Mouse (Mus musculus) hindbrain, embryonic 14.5 days (tissue): ENCODE measurements at regions not wholly inside any gene's neighbourhood (a gene's known extent, or its start where the extent isn't known, plus 50 kb on each side); places are given as distances from the start of the nearest gene placed in this dataset.
"Not testable (repeated sequence)": the region's sequence is repeated elsewhere in the genome, so short reads cannot be mapped to it uniquely, and the experiment has no call there.

Experiments used
- ATAC-seq: fragments of 200-750 bp; cut with Nextera tagmentation; 2 replicates; pipeline ENCODE4 v1.8.0; 2017; ENCODE audit warnings: moderate number of reproducible peaks, mild to moderate bottlenecking, moderate TSS enrichment, moderate library complexity; ENCODE audit not compliant: low FRiP score
- DNase-seq: peaks from one replicate; pipeline ENCODE4 v3.0.0-alpha.2; 2015; ENCODE audit warnings: low spot score
- H3K27ac ChIP-seq: fragments of 300-500 bp; sonication (generic); 2 replicates; pipeline ENCODE4 v1.5.1; 2014; ENCODE audit warnings: mild to moderate bottlenecking, moderate library complexity
- H3K27me3 ChIP-seq: fragments of 300-500 bp; sonication (generic); 2 replicates; pipeline ENCODE4 v1.6.1; 2014; ENCODE audit warnings: mild to moderate bottlenecking, low read length, mixed read lengths; ENCODE audit not compliant: control insufficient read depth, insufficient read depth
- H3K36me3 ChIP-seq: fragments of 300-500 bp; sonication (generic); replicated peaks from 2 replicates; pipeline ENCODE4 v1.6.1; 2014; ENCODE audit not compliant: control insufficient read depth, insufficient read depth
- H3K4me1 ChIP-seq: fragments of 300-500 bp; sonication (generic); replicated peaks from 2 replicates; pipeline ENCODE4 v1.6.1; 2014; ENCODE audit warnings: antibody characterized with exemption, low read length, mixed read lengths; ENCODE audit not compliant: control insufficient read depth, insufficient read depth
- H3K4me2 ChIP-seq: fragments of 300-500 bp; sonication (generic); replicated peaks from 2 replicates; pipeline ENCODE4 v1.6.1; 2014; ENCODE audit warnings: mild to moderate bottlenecking, moderate library complexity
- H3K4me3 ChIP-seq: fragments of 300-500 bp; sonication (generic); replicated peaks from 2 replicates; pipeline ENCODE4 v1.5.1; 2014; ENCODE audit warnings: mild to moderate bottlenecking, low read length
- H3K9ac ChIP-seq: fragments of 300-500 bp; sonication (generic); 2 replicates; pipeline ENCODE4 v1.6.1; 2014
- H3K9me3 ChIP-seq: fragments of 300-500 bp; sonication (generic); 2 replicates; pipeline ENCODE4 v1.6.1; 2016; ENCODE audit warnings: low read length; ENCODE audit not compliant: control insufficient read depth
- WGBS: fragments of 180-500 bp; shearing (Covaris S2); extraction: QIAGEN DNeasy Blood & Tissue Kit; methylation state at CpG from one replicate; pipeline ENCODE4 v1.1.7; 2014; 5-methylcytosine and 5-hydroxymethylcytosine counted together

DNA sequence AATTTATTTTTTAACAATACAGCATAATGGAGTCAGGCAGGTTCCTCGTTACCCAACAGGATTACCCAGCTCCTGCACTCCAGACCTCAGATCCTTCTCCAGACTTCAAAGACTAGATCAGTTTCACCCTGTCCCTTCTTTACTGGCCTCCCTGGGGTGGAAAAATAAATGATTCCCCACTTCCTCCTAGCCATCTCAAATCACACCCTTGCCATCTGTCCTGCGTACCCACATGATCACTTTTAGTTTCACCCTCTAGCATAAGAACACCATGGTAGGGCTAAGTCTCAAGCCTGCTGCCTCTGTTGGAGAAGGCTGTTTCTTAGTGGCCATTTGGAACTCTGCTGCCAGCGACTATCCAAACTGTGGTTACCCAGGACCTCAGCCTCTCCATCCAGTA lies 222.0 kb downstream of the Plxna1 start:
- ATAC-seq = no peak
- Histone ChIP-seq H3K4me3 (no peak overlapping the region), H3K9ac (no peak overlapping the region), H3K27ac (no peak overlapping the region), H3K36me3 (no peaks in the 10 kb centered on the region), H3K27me3 (no peaks in the 10 kb centered on the region), H3K9me3 (no peaks in the 10 kb centered on the region), H3K4me1 (no peaks in the 10 kb centered on the region), H3K4me2 (no peak overlapping the region)
- DNase-seq = no peak
- WGBS = 82% methylated on average over 3 of the region's 3 CpGs

DNA sequence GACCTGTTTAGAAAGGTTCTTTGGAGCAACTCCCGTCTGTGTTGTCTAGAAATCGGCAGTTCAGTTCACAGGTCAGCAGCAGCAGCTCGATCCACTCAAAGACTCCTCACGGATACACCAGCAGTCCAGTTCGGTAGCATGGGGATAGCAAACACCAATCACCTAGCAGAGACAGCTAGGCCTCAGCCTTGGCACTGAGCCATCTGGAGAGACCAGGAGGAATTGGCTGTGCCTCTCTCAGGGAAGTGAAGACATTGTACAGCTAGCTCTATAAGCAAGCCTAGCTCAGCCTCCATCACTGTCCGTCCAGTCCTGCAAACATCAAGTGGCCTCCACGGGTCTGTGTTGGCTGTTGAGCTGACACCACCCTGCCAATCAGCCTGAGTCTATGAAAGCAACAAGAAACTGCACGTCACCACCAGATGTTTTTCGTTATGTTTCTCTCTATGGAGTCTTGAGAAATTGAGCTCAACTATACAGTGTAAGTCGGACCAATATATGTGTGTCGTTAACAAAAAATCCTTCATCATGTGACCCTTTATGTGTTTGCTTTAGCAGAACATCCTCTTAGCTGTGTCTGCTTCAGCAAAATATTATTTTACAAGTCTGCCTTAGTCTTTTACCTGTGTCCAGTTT lies 209.3 kb downstream of the Plxna1 start:
- H3K4me1 ChIP-seq = no peaks in the 10 kb centered on the region
- 0 out of 2 replicates have a peak, but pooled peaks cover 3% of the 10 kb centered on the region for H3K9me3 ChIP-seq
- H3K9ac ChIP-seq = no peak overlapping the region
- H3K4me2 ChIP-seq = no peak overlapping the region
- WGBS = 84% methylated on average over 11 of the region's 11 CpGs
- ATAC-seq (no peak), DNase-seq (no peak)
- no peaks in the 10 kb centered on the region for H3K27me3 ChIP-seq
- H3K4me3 ChIP-seq = no peak overlapping the region
- H3K27ac ChIP-seq = no peak overlapping the region
- no peaks in the 10 kb centered on the region for H3K36me3 ChIP-seq

DNA sequence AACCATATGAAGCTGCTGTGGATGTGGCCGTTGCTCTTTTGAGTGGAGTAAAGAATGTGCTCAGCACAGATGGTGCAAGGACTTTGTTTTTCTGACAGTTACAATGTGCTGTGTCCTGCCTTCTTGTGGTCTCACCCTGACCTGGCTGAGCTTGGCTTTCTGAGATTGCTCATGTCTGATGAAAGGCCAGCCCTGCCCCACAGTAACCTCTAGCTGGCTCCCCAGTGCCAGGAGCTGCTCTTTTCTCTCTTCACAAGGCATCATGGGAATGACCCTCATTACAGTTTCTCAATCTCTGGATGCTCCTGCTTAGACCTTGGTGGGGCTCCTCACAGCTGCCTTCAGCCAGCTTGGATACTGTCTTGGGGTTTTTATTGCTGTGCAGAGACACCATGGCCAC lies 204.9 kb downstream of the Plxna1 start:
- ATAC-seq (no peak), DNase-seq (no peak)
- no peak overlapping the region for H3K4me2 ChIP-seq
- H3K27ac ChIP-seq = no peak overlapping the region
- H3K4me1 ChIP-seq = no peaks in the 10 kb centered on the region
- WGBS = 81% methylated on average over 1 of the region's 1 CpGs
- no peak overlapping the region for H3K9ac ChIP-seq
- 0 out of 2 replicates have a peak, but pooled peaks cover 3% of the 10 kb centered on the region for H3K9me3 ChIP-seq
- H3K36me3 ChIP-seq = no peaks in the 10 kb centered on the region
- no peak overlapping the region for H3K4me3 ChIP-seq
- H3K27me3 ChIP-seq = no peaks in the 10 kb centered on the region

DNA sequence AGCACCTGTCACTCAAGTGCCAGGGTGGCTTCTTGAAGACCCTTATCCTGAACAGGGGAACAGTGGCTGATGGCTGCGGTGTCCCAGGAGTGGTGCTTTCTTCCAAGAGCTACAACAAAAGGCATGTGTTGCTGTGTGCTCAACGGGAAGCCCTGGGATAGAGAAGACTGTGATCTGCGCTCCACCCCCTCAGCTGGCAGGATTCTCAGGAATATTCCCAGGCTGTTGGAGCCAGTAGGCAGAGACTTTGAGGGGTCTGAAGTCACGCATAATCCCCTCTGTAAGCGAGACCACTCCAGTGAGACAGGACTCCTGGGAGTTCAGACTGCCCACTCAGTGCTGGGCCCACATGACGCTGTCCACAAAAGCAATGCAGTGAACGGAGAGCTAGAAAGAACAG lies 202.4 kb downstream of the Plxna1 start:
- no peak overlapping the region for H3K4me2 ChIP-seq
- no peak overlapping the region for H3K9ac ChIP-seq
- no peak overlapping the region for H3K27ac ChIP-seq
- DNase-seq = no peak
- H3K36me3 ChIP-seq = no peaks in the 10 kb centered on the region
- H3K4me3 ChIP-seq = no peak overlapping the region
- 33% methylated on average over 7 of the region's 7 CpGs for WGBS
- H3K27me3 ChIP-seq = no peaks in the 10 kb centered on the region
- H3K9me3 ChIP-seq = 0 out of 2 replicates have a peak, but pooled peaks cover 3% of the 10 kb centered on the region
- ATAC-seq = no peak
- no peaks in the 10 kb centered on the region for H3K4me1 ChIP-seq

DNA sequence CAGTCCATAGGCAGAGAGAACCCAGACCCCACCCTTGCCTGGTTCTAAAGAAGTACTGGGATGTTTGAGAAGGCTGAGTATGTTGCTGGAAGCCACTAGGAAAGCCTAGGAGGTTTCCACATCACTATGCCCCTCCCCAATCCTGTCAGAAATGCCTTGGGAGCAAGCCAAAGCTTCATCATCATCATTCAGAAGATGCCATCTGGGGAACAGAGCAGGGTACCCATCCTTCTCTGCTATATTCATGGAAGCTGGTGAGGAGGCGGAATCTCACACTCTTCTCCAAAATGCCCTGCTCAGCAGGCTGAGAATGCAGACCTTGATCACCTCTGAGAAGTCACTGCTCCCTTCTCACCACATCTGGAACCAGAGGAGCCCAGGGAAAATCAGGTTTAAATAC lies 200.7 kb downstream of the Plxna1 start:
- no peak overlapping the region for H3K27ac ChIP-seq
- H3K4me2 ChIP-seq = no peak overlapping the region
- 100% methylated on average over 1 of the region's 1 CpGs for WGBS
- H3K9ac ChIP-seq = no peak overlapping the region
- ATAC-seq (no peak), DNase-seq (no peak)
- no peaks in the 10 kb centered on the region for H3K4me1 ChIP-seq
- H3K27me3 ChIP-seq = no peaks in the 10 kb centered on the region
- peaks cover 4% of the 10 kb centered on the region; the same call in 1 of the 2 replicates for H3K9me3 ChIP-seq
- no peak overlapping the region for H3K4me3 ChIP-seq
- H3K36me3 ChIP-seq = no peaks in the 10 kb centered on the region

DNA sequence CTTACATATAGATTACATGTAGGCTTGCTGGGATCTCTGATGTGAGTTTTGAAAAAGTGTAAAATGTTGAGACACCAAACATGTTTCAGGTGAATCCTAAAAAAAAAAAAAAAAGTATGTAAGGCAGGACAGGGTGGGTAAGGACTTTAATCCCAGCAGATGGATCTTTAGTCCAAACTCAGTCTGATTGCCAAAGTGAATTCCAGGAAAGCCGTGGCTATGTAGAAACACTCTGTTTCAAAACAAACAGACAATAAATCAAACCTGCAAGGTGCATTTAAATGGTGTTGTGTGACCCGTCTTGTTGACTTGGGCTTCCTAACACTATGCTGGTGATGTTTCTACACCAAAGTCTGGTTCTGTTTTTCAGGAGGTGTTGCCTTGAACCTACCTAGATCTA lies 192.9 kb downstream of the Plxna1 start:
- WGBS = 80% methylated on average over 2 of the region's 2 CpGs
- H3K4me3 ChIP-seq = no peak overlapping the region
- H3K4me2 ChIP-seq = no peak overlapping the region
- H3K4me1 ChIP-seq = no peaks in the 10 kb centered on the region
- no peak overlapping the region for H3K9ac ChIP-seq
- H3K27me3 ChIP-seq = no peaks in the 10 kb centered on the region
- no peak for DNase-seq
- no peaks in the 10 kb centered on the region for H3K36me3 ChIP-seq
- no peak for ATAC-seq
- H3K9me3 ChIP-seq = peaks cover 8% of the 10 kb centered on the region; the same call in 1 of the 2 replicates
- no peak overlapping the region for H3K27ac ChIP-seq

DNA sequence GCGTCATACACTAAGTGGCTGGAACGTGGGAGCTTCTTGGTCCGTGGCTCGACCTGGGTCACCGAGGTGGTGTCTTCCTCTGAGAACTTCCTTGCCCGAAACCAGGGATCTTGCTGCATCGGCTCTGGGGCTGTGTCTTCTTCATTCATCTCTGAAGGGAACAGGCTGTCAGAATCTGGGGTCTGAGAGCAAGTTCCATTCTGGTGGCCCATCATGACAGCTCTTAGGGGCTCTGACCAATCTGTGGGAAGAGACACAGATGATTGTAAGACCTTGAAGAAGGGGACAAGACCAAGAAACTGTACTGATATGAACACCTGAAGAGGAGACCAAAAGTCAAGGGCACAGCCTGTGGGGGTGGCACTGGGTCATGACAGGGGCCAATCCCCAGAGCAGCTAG lies 177.5 kb downstream of the Plxna1 start:
- ATAC-seq, H3K9me3 ChIP-seq, H3K9ac ChIP-seq, DNase-seq, H3K4me3 ChIP-seq, H3K36me3 ChIP-seq, H3K4me2 ChIP-seq, H3K4me1 ChIP-seq, H3K27ac ChIP-seq, H3K27me3 ChIP-seq: not testable (repeated sequence)
- no CpG with 5 or more reads among the region's 7 CpGs for WGBS

DNA sequence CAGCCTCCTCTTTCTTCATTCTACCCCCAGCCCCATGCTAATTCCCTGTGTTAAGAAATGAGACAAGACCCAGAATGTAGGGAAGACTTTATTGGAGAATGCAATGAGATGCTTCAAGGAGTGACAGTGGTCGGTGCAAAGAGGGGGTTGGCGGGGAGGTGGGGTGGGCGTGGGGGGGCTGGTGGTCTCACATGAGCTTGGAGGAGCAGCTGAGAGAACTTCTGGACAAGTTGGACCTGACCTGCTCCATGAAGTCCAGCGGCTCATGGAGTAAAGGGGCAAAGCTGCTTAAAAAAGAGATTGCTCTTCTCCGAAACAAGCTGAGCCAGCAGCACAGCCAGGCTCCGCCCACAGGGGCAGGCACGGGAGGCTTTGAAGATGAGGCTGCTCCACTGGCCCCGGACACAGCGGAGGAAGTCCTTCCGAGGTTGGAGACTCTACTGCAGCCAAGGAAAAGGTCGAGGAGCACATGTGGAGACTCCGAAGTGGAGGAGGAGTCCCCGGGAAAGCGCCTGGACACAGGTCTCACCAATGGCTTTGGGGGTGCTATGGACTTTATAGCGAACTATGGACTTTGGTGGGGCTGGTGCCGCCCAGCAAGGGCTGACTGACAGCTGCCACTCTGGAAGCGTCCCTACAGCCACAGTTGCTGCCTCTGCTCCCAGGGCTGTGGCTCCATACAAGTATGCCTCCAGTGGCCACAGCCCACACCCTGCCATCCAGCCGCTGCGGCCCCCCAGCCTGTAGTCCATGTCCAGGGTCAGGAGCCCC lies 161.7 kb downstream of the Plxna1 start:
- peak overlapping the region; percentile 46 for H3K4me2 ChIP-seq
- 16% methylated on average over 19 of the region's 19 CpGs for whole genome bisulfite sequencing
- not testable (repeated sequence) for H3K4me1 ChIP-seq, ATAC-seq, H3K36me3 ChIP-seq, H3K9ac ChIP-seq, H3K27ac ChIP-seq, H3K9me3 ChIP-seq, H3K27me3 ChIP-seq
- peak; percentile 18 for DNase-seq
- H3K4me3 ChIP-seq = 0 out of 2 replicates have a peak overlapping the region, but pooled peaks have one; percentile 7

DNA sequence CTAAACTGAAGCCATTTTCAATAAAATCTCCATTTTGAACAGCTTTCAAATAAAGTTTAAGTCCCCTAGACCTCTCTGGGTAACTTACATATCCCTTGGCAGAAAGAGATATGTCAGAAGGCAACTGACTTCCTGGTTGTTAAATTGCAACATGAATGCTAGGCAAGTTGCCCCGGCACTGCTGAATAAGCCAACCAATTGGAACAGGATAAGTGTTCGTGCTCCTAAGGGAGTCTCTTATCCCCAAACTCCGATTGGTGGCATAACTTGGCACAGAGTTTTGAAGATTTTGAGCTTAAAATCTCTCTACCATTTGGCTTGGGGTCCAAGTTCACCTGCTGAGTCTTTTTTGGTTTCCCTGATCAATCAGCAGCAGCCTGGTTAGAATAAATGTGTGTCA lies 147.4 kb downstream of the Plxna1 start:
- Histone ChIP-seq H3K4me1 (no peaks in the 10 kb centered on the region), H3K9ac (no peak overlapping the region), H3K4me2 (no peak overlapping the region), H3K36me3 (no peaks in the 10 kb centered on the region), H3K9me3 (no peaks in the 10 kb centered on the region), H3K4me3 (no peak overlapping the region), H3K27ac (no peak overlapping the region), H3K27me3 (no peaks in the 10 kb centered on the region)
- ATAC-seq (no peak), DNase-seq (no peak)
- 68% methylated on average over 3 of the region's 3 CpGs for WGBS
